Mouse (Mus musculus): ENCODE data around the gene Zfp933. TPM values are rescaled to one million over a fixed set of nuclear protein-coding genes. Genes with fewer than 3 reads are reported as not detected.

Gene Zfp933
- 5.2 and 5.4 TPM in 2 replicates for polyA plus RNA-seq (2016; fragmentation: Nextera tagmentation; extraction: Ambion mirVana)

DNA sequence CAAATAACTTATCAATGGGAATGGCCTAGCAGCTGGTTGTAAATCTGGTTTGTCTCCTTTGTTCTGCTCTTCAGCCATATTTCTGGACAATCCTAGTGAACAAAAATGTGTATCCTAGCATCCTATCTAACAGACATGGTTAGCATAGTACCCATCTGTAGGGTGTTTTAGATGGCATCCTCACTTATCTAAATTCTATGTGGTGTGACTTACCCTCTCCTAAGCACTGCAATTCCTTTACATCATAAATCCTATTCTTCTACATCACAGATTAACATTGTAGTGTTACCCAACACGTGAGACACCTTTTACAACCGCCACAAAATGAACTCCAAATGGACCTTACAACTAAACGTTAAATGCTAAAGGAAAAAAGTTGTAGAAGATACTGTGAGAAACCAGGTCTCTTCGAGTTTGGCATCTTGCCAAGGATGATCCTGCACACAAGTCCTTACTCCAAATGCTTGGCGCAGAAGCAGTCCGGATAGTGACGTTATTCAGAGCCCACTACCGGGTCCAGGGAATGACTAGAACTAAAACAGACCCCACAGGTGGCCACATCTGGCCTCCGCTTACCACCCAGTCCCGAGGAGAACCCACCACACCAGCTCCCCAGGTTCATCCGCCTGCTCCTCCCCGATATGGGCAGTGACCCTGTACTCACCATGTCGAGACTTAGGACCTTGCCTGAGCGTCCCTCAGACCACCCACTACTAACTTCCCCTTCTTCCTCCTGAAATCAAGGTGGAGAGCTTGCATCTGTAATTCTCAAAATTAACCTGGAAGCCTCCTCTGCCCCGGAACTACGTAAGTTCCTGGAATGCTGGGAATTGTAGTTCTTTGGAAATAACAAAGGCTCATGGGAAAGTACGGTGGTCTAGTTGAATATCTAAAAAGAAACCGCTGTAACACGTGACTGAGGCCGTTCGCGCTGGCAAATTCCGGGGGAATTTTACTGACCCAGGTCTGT, at the start of gene Zfp933:
TSS of gene Zfp933 (minus strand) at position 753 of the 970 bp plus-strand sequence.
- 4% methylated on average over 23 of the region's 23 CpGs for WGBS
- peak within 1 kb of the TSS; percentile 85 for H3K27ac ChIP-seq
- H3K27me3 ChIP-seq (ENCODE audit: low read depth, poor library complexity, severe bottlenecking), result no peaks in the 10 kb centered on the region
- H3K9me3 ChIP-seq (replicated peaks), result no peaks in the 10 kb centered on the region
- H3K4me1 ChIP-seq, result peaks cover 14% of the 10 kb centered on the region
- peak within 1 kb of the TSS; percentile 71 for H3K4me3 ChIP-seq
- DNase-seq (ENCODE audit: low spot score), result peak; percentile 63
- peaks cover 17% of the 10 kb centered on the region for H3K36me3 ChIP-seq

DNA sequence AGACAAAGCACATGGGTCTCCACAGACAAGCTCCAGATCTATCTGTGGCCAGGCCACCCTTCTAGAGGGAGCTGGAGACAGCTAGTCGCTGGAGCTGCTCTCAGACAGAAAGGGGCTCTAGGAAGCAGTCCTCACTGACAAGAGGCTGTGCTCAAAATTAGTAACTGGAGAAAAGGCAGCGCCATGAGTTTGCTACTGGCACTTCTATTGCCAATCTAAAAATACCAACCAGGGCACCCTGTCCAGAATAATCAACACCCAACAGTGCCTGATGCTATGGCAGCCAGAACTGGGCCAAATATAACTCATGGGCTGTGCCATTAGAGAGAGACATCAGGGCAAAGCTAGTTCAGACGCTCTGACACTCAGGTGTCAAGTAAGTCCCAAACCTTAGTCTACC, 49.2 kb upstream of the Zfp933 start:
- no peaks in the 10 kb centered on the region for H3K4me1 ChIP-seq
- no peaks in the 10 kb centered on the region for H3K27me3 ChIP-seq (ENCODE audit: low read depth, poor library complexity, severe bottlenecking)
- WGBS, result 82% methylated on average over 3 of the region's 3 CpGs
- H3K36me3 ChIP-seq, result peaks cover 93% of the 10 kb centered on the region
- H3K27ac ChIP-seq, result no peak overlapping the region
- no peak overlapping the region for H3K4me3 ChIP-seq
- DNase-seq (ENCODE audit: low spot score), result no peak
- H3K9me3 ChIP-seq (replicated peaks), result no peaks in the 10 kb centered on the region

DNA sequence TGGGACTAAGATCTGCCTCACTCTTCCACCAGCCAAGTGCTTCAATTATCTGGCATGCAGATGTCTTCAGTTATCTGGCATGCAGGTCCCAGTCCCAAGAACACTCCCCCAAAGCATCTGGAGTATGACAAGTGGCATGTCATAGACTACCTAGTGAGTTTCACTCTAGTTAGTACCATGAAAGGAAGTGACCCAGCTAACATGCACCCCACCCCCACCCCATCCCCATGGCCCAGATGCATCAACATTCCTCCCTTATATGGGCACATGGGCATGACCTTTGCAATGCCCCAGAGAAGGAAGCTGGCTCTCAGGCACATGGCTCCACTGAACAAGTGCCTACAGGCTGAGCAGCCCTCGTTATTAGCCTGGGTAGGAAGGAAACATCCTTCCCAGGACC, 48.2 kb upstream of the Zfp933 start:
- 60% methylated on average over 1 of the region's 1 CpGs for WGBS
- Histone ChIP-seq H3K36me3 (peaks cover 95% of the 10 kb centered on the region), H3K9me3 (replicated peaks) (no peaks in the 10 kb centered on the region), H3K27me3 (ENCODE audit: low read depth, poor library complexity, severe bottlenecking) (no peaks in the 10 kb centered on the region), H3K27ac (no peak overlapping the region), H3K4me3 (no peak overlapping the region), H3K4me1 (no peaks in the 10 kb centered on the region)
- no peak for DNase-seq (ENCODE audit: low spot score)

DNA sequence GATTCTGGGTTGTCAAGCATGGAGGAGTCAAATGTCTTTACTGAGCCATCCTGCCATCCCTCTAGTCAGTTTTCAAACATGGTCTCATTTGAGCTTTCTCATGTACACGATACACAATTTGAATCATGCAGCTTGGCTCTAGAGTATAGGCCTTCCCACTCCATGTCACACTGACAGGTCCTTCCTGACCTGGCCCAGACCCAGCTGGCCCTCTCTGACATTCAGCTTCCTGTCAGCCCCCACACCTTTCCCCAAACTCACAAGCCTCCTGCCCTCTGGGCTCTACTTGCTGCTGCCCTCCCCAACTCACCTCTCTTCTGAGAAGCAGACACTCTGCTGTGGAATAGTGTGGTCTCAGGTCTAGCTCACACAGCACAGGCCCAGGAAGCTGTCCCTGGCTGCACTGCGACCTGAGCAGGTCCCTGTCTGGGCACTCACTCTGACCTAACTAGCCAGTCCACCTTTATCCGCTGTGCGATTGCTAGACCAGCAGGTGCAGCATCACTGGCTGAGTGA, 47.7 kb upstream of the Zfp933 start:
- no peaks in the 10 kb centered on the region for H3K27me3 ChIP-seq (ENCODE audit: low read depth, poor library complexity, severe bottlenecking)
- H3K36me3 ChIP-seq, result peaks cover 99% of the 10 kb centered on the region
- no peak overlapping the region for H3K27ac ChIP-seq
- DNase-seq (ENCODE audit: low spot score), result no peak
- no peaks in the 10 kb centered on the region for H3K4me1 ChIP-seq
- no peaks in the 10 kb centered on the region for H3K9me3 ChIP-seq (replicated peaks)
- no peak overlapping the region for H3K4me3 ChIP-seq
- 91% methylated on average over 4 of the region's 4 CpGs for WGBS

DNA sequence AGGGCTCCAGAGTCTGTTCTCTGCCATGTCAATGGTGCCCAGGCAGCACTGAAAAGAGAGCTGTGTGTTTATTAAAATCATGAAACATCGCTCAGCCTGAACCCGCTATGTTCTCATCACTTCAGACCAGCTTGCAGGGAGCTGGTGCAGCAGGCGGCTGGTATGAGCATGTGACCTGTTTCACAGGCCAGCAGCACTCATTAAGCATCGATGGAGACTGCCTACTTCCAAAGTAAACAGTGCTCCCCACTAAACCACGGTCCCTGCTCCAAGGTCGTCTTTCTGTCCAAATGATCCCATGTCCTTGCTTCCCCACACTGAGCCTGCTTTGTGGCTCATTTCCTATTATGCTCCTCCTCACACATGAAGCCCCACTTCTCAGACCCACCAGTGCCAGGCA, 42.2 kb upstream of the Zfp933 start:
- no peaks in the 10 kb centered on the region for H3K4me1 ChIP-seq
- WGBS, result 95% methylated on average over 6 of the region's 6 CpGs
- H3K9me3 ChIP-seq (replicated peaks), result no peaks in the 10 kb centered on the region
- DNase-seq (ENCODE audit: low spot score), result no peak
- no peak overlapping the region for H3K27ac ChIP-seq
- H3K36me3 ChIP-seq, result peaks cover 94% of the 10 kb centered on the region
- H3K4me3 ChIP-seq, result no peak overlapping the region
- H3K27me3 ChIP-seq (ENCODE audit: low read depth, poor library complexity, severe bottlenecking), result no peaks in the 10 kb centered on the region

DNA sequence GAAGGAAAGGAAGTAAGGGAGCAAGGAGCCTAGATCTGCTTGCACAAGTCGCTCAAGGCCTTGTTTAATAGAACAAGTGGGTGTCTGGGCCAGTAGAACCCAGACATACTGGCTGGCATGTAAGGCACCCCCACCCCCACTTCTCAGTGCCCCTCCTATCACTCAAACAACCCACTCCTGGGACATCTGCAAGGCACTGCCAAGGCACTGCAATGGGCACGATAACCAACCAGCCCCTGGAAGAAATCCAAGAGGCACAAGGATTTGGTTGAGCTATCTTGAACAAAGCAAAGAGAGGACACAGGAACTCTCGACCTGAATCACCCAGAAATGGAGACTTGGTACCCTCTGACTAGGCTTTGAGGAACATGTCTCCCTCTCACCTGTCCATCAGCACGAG, 40.1 kb upstream of the Zfp933 start:
- H3K27ac ChIP-seq, result no peak overlapping the region
- peaks cover 94% of the 10 kb centered on the region for H3K36me3 ChIP-seq
- no peak for DNase-seq (ENCODE audit: low spot score)
- no peak overlapping the region for H3K4me3 ChIP-seq
- H3K4me1 ChIP-seq, result no peaks in the 10 kb centered on the region
- 92% methylated on average over 4 of the region's 4 CpGs for WGBS
- H3K9me3 ChIP-seq (replicated peaks), result no peaks in the 10 kb centered on the region
- no peaks in the 10 kb centered on the region for H3K27me3 ChIP-seq (ENCODE audit: low read depth, poor library complexity, severe bottlenecking)

DNA sequence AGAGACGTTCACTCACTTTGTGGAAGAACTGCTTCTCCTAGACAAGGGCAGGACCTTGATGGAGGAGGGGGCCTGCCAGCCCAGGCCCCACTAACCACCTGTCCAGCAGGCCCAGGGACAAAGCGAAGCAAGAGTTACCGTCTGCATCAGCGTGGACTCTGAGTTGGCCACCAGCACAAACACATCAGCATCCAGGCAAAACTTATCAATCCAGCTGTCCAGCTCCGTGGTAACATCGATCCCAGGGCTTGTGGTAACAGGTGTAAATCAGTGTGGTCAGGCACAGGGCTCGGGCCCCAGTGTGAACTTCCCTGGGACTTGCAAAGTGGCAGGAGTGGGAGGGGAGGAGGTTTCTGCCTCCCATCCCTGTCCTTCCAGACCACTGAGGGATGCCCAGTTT, 39.1 kb upstream of the Zfp933 start:
- Histone ChIP-seq H3K36me3 (peaks cover 94% of the 10 kb centered on the region), H3K4me1 (no peaks in the 10 kb centered on the region), H3K27ac (no peak overlapping the region), H3K4me3 (no peak overlapping the region), H3K27me3 (ENCODE audit: low read depth, poor library complexity, severe bottlenecking) (no peaks in the 10 kb centered on the region), H3K9me3 (replicated peaks) (no peaks in the 10 kb centered on the region)
- 88% methylated on average over 7 of the region's 7 CpGs for WGBS
- no peak for DNase-seq (ENCODE audit: low spot score)

DNA sequence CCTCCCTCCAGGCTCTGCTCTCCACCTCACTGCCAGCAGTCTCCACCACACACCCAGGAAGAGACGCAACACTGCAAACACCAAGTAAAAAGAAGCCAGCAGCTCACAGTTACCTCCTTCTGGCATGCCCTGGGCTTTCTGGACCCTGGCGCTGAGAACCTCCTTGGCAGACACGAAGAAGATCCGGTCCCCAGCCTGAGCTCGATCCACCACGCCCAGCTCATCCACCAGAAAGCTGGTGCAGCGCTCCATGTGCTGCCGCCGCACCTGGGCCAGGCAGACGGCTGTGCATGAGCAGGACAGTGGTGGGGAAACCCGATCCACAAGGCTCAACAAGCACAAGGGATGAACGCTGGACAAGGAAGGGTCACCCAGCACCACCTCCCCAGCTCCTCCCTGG, 38.0 kb upstream of the Zfp933 start:
- WGBS, result 93% methylated on average over 12 of the region's 12 CpGs
- Histone ChIP-seq H3K36me3 (peaks cover 94% of the 10 kb centered on the region), H3K9me3 (replicated peaks) (no peaks in the 10 kb centered on the region), H3K27ac (no peak overlapping the region), H3K4me1 (no peaks in the 10 kb centered on the region), H3K27me3 (ENCODE audit: low read depth, poor library complexity, severe bottlenecking) (no peaks in the 10 kb centered on the region), H3K4me3 (no peak overlapping the region)
- DNase-seq (ENCODE audit: low spot score), result no peak

DNA sequence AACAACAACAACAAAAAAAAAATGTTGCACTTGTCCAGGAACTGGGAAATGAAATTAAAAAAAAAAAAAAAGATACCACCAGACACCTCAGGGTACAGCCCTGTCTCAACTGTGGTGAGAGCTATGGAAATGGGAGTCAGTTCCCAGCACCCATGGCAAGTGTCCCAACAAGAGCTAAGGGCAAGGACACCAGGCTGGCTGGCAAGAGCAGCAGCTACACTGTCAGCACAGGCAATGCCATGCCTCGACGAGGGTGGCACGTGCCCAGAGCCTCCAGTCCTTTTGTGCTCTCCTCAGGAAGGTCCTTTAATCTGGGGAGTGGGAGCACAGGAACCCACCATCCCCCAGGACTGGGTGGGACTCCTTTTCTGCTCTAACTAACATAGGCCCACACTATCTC, 36.0 kb upstream of the Zfp933 start:
- no peaks in the 10 kb centered on the region for H3K27me3 ChIP-seq (ENCODE audit: low read depth, poor library complexity, severe bottlenecking)
- H3K9me3 ChIP-seq (replicated peaks), result no peaks in the 10 kb centered on the region
- no peak for DNase-seq (ENCODE audit: low spot score)
- no peaks in the 10 kb centered on the region for H3K4me1 ChIP-seq
- no peak overlapping the region for H3K27ac ChIP-seq
- peaks cover 97% of the 10 kb centered on the region for H3K36me3 ChIP-seq
- H3K4me3 ChIP-seq, result no peak overlapping the region
- WGBS, result 90% methylated on average over 3 of the region's 3 CpGs

DNA sequence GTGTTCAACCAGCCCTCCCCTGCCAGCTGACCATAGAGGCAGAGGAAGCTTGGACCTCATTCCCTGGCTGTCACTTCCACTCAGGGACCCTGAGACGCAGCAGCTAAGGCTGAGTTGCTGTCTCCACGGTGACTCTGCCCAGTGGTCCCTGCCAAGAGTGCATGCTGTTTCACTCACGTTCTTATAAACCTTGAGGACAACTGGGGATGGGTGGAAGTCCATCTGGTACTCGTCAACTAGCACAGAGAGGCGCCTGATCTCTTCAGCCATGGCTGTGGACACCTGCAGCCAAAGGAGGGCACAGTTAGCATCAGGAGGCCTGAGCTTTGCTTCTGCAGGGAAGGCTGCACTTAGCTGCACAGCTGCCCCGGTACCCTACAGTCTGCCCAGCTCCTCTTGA, 34.9 kb upstream of the Zfp933 start:
- Histone ChIP-seq H3K27ac (no peak overlapping the region), H3K36me3 (peaks cover 97% of the 10 kb centered on the region), H3K9me3 (replicated peaks) (no peaks in the 10 kb centered on the region), H3K4me3 (no peak overlapping the region), H3K4me1 (no peaks in the 10 kb centered on the region), H3K27me3 (ENCODE audit: low read depth, poor library complexity, severe bottlenecking) (no peaks in the 10 kb centered on the region)
- no peak for DNase-seq (ENCODE audit: low spot score)
- 88% methylated on average over 6 of the region's 6 CpGs for WGBS

DNA sequence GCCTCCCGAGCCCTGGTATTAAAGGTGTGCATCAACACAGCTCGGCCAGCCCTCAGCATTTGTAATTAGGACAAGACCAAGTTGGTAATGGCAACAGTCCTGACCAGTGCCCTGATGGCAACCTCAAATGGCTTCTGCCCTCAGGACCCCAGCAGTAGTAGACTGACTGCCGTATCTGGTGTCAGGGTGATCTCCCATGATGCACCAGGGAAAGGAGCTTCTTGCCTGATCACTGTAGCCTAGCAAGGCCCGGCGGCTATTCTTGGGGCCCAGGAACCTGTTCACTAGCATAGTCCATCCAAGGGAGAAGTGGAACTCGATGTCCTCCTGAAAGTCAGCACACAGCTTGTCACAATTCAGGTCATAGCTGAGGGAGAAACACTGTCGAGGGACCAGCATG, 33.6 kb upstream of the Zfp933 start:
- DNase-seq (ENCODE audit: low spot score), result no peak
- Histone ChIP-seq H3K27ac (no peak overlapping the region), H3K36me3 (peaks cover 96% of the 10 kb centered on the region), H3K9me3 (replicated peaks) (no peaks in the 10 kb centered on the region), H3K27me3 (ENCODE audit: low read depth, poor library complexity, severe bottlenecking) (no peaks in the 10 kb centered on the region), H3K4me3 (no peak overlapping the region), H3K4me1 (no peaks in the 10 kb centered on the region)
- 93% methylated on average over 7 of the region's 7 CpGs for WGBS

DNA sequence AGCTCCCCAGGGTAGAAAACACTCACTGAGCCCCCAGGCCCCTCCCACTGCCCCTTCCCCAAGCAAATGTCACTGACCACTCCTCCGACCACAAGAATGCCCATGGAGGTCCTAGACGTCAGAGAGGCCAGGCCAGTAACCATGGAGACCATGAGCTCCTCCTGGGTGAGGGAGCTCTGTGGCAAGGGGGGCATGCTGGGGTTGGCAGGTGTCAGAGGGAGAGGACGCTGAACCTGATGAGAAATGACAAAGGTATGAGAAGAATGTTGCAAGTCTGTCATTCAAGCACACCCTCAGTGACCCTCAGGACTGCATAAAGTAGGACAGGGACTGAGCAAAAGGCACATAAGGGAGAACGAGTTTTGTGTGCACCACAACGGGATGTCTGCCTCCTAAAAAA, 31.7 kb upstream of the Zfp933 start:
- peaks cover 96% of the 10 kb centered on the region for H3K36me3 ChIP-seq
- H3K4me1 ChIP-seq, result no peaks in the 10 kb centered on the region
- H3K4me3 ChIP-seq, result no peak overlapping the region
- H3K9me3 ChIP-seq (replicated peaks), result no peaks in the 10 kb centered on the region
- H3K27me3 ChIP-seq (ENCODE audit: low read depth, poor library complexity, severe bottlenecking), result no peaks in the 10 kb centered on the region
- H3K27ac ChIP-seq, result no peak overlapping the region
- 75% methylated on average over 5 of the region's 5 CpGs for WGBS
- DNase-seq (ENCODE audit: low spot score), result no peak

DNA sequence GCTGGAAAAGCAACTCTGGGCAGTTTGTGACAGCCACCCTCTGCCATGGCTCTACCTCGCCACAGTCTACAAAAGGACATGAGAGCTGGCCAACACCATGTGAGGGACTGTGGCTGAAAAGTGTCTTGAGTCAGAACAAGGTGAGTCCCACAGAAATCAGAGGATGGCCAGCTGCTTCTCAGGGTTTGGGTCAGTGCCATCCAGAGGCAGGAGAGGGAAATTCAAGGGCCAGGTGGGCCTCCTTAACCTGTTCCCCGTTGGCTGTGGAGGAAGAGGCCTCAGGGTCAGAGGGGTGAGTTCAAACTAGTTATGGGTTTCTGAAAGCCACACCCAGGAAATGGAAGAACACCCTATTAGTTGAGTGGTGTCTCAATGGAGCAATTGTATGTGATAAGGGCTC, 31.3 kb upstream of the Zfp933 start:
- Histone ChIP-seq H3K36me3 (peaks cover 96% of the 10 kb centered on the region), H3K27ac (no peak overlapping the region), H3K9me3 (replicated peaks) (no peaks in the 10 kb centered on the region), H3K4me1 (no peaks in the 10 kb centered on the region), H3K27me3 (ENCODE audit: low read depth, poor library complexity, severe bottlenecking) (no peaks in the 10 kb centered on the region), H3K4me3 (no peak overlapping the region)
- no peak for DNase-seq (ENCODE audit: low spot score)
- 66% methylated on average over 2 of the region's 2 CpGs for WGBS

Data from limb, embryonic 10.5 days (tissue).